Mouse (Mus musculus) limb, embryonic 15.5 days (tissue): Measurements from ENCODE around the gene Lcn3. TPM values are rescaled to one million over a fixed set of nuclear protein-coding genes. Genes with fewer than 3 reads are reported as not detected.

Experiments used
- polyA plus RNA-seq: library from polyadenylated mRNA; unstranded; fragments of >200 nt; fragmentation: Nextera tagmentation; extraction: Ambion mirVana; gene quantifications from 2 replicates; pipeline ENCODE4 v1.2.1, GENCODE M21; 2015

The Lcn3 gene
- polyA plus RNA-seq, 1 experiment from 2014 or later, result not detected

Other genes starting within 250 kb of the Lcn3 start
- gene Traf2, start 218.6 kb upstream of the Lcn3 start, polyA plus RNA-seq, result 34.4 and 35.7 TPM in 2 replicates
- gene Edf1, start 207.7 kb upstream of the Lcn3 start, polyA plus RNA-seq, result 388 and 396 TPM in 2 replicates
- 0.81 and 6.0 TPM in 2 replicates for gene Mamdc4, start 190.7 kb upstream of the Lcn3 start, polyA plus RNA-seq
- gene Phpt1, start 190.3 kb upstream of the Lcn3 start, polyA plus RNA-seq, result 129 and 139 TPM in 2 replicates
- 0.29 and 0.44 TPM in 2 replicates for gene Ajm1, start 183.8 kb upstream of the Lcn3 start, polyA plus RNA-seq
- 73.6 and 74.9 TPM in 2 replicates for gene Rabl6, start 157.0 kb upstream of the Lcn3 start, polyA plus RNA-seq
- gene Ccdc183, start 147.9 kb upstream of the Lcn3 start, polyA plus RNA-seq, result 0.12 and 0.14 TPM in 2 replicates
- gene Tmem141, start 143.6 kb upstream of the Lcn3 start, polyA plus RNA-seq, result 27.3 and 28.7 TPM in 2 replicates
- gene Fcna, start 137.5 kb upstream of the Lcn3 start, polyA plus RNA-seq, result 2.7 and 3.7 TPM in 2 replicates
- not detected in 2 replicates for gene Lcn8, start 112.4 kb upstream of the Lcn3 start, polyA plus RNA-seq
- not detected in 2 replicates for gene Lcn5, start 107.6 kb upstream of the Lcn3 start, polyA plus RNA-seq
- gene Lcn6, start 88.8 kb upstream of the Lcn3 start, polyA plus RNA-seq, result not detected in 2 replicates
- gene Lcn10, start 82.8 kb upstream of the Lcn3 start, polyA plus RNA-seq, result not detected in 2 replicates
- gene Obp2a, start 65.5 kb upstream of the Lcn3 start, polyA plus RNA-seq, result not detected in 2 replicates
- 92.0 and 94.5 TPM in 2 replicates for gene Bmyc, start 58.8 kb upstream of the Lcn3 start, polyA plus RNA-seq
- not detected in 2 replicates for gene Obp2b, start 28.6 kb upstream of the Lcn3 start, polyA plus RNA-seq
- gene Lcn11, start 11.4 kb downstream of the Lcn3 start, polyA plus RNA-seq, result not detected in 2 replicates
- gene Gm13539, start 16.7 kb downstream of the Lcn3 start, polyA plus RNA-seq, result not detected in 2 replicates
- not detected in 2 replicates for gene Glt6d1, start 50.3 kb downstream of the Lcn3 start, polyA plus RNA-seq
- gene Lcn9, start 57.6 kb downstream of the Lcn3 start, polyA plus RNA-seq, result not detected in 2 replicates
- not detected in 2 replicates for gene Sohlh1, start 81.7 kb downstream of the Lcn3 start, polyA plus RNA-seq
- 0.20 and 0.21 TPM in 2 replicates for gene Kcnt1, start 98.2 kb downstream of the Lcn3 start, polyA plus RNA-seq
- gene Camsap1, start 217.7 kb downstream of the Lcn3 start, polyA plus RNA-seq, result 15.9 and 19.1 TPM in 2 replicates